Mouse (Mus musculus) brain, embryonic 18.5 days (tissue): ENCODE results near the gene Ssxb1.
"Not testable (repeated sequence)": the region's sequence is repeated elsewhere in the genome, so short reads cannot be mapped to it uniquely, and the experiment has no call there.

Experiments used
- DNase-seq: peaks from one replicate; pipeline ENCODE4 v3.0.0-alpha.2; 2012; ENCODE audit warnings: low read depth, low spot score

The Ssxb1 gene

GRCm38 (mm10) chrX:8413005-8413404 lies at the start of gene Ssxb1:
Gene Ssxb1 (plus strand): TSS chrX:8413305.
- DNase-seq = not testable (repeated sequence)

GRCm38 (mm10) chrX:8366678-8367077 lies 46.4 kb upstream of the Ssxb1 start, which contains the start of gene Ssxb9:
Gene Ssxb9 (plus strand): TSS chrX:8366978.
- not testable (repeated sequence) for DNase-seq

- DNase-seq = not testable (repeated sequence)
These were observed 48.5 kb downstream of the Ssxb1 start, which contains the start of gene Ssxb2 for GRCm38 (mm10) chrX:8461626-8462025. Gene Ssxb2 (minus strand): TSS chrX:8461726.
